Mouse (Mus musculus) T-helper 1 cell (primary cell): Measurements from ENCODE around the gene Ahcy.
"Not testable (repeated sequence)": the region's sequence is repeated elsewhere in the genome, so short reads cannot be mapped to it uniquely, and the experiment has no call there.

ENCODE experiments used
- in situ Hi-C: fragments of 300-600 bp; cut with MboI, MseI; formaldehyde crosslinking; loops from one replicate; pipeline ENCODE4 v1.15.1; 2025; ENCODE audit warnings: high pct_unique_total_duplicates

Gene Ahcy

DNA sequence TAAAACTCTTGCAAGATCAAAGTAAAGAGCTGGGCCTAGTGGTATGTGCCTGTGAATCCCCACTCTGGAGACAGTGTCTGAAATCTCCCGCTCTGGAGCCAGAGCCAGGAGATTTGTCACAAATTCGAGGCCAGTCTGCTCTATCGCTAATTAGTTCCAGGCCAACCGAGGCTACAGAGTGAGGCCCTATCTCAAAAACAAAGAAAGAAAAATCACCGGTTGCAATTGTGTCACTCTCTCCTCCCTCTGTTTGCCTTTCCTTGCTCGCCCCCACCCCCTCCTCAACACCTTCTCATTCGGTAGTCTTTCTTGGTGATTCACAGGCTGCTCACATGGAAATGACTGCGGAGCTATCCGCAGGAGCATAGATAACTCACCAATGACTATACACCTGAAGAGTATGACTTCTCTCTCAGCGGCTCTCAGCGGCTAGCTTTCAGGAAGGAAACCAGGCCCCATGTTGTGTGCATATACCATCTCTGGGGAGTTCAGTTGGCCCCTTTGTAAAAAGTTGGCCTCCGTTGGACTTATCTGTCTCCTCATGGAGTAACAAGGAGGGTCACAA is 551 bp upstream of the Ahcy start:
- in situ Hi-C loops, result no loop called here

DNA sequence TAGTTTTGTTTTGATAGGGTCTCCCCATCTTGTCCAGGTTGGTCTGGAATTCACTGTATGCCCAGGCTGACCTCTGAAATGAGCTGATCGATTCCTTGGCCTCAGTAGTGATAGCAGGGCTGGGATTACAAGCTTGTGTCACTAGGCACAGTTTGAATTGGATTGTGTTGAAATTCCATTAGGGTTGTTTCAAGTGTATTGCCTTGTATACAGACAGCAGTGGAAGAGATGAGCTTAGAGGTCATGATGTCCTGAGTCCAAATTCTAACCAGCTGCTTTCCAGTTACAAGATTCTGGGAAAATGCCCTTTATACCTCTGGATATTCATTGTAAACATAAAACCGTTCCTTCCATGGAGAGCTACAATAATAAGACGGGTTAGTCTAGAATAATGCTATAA is 950 bp downstream of the Ahcy start:
- in situ Hi-C loops, result no loop called here

DNA sequence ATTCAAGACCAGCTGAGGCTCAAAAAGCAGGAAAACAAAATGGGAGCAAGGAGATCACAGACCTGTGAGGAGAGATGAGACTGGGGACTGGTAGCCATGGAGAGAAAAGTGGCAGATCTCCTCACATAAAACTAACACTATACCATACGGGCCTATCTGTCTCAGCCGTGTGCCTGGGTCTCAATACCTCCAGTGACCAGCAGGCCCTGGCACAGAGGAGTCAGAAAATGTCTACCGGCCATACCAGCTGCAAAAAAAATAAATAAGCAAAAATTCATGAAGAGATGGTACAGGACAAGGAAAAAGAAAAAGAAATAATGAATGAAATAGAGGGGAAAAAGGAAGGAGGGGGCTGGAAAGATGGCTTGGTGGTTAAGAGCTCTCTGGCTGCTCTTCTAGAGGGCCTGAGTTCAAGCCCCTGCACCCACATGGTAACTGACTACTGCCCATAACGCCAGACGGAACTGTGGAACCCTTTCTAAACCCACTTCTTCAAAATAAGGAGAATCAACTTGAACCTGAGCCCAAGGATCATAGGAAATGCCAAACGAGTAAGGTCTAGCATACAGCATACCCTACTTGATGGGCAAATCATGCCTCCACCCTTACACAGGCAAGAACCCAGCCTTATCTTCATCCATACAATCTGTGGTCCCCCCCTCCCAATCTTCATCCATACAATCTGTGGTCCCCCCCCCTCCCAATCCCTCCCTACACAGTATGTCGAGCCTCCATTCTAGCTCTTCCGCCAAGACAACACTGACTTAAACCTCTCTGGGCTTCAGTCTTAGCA is 1.7 kb downstream of the Ahcy start:
- in situ Hi-C loops, result no loop called here

DNA sequence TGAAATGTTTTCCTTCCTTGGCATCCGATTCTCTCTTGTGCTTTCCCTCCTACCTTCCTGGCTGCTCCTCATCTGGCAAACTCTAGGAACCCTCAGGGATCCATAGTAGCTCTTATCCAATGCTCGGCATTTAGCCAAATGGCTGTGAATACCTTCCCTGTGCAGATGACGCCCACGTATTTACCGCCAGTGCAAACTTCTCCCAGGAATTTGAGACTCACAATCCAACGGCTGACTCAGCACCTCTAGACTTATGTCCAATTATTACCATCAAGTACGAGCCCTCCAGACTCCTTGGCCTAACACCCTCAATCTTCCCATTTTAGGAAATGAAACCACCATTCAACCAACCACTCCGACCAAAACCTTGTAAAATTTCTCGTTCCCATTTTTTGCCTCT is 3.3 kb downstream of the Ahcy start:
- in situ Hi-C loops, result no loop called here

DNA sequence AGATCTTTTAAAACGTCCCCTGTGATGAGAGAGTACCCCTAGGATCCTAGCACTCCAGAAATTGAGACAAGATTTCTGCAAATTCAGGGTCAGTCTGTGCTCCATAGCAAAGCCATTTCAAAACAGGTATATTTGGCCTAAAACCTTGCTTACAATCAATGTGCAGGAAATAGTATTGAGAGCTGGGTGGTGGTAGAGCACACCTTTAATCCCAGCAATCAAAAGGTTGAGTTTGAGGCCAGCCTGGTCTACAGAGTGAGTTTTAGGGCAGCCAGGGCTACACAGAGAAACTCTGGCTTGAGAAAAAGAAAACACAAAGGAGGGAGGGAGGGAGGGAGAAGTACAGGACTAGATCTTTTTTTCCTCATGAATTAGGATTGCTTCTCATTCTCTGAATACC is 16.9 kb downstream of the Ahcy start:
- in situ Hi-C loops, result no loop called here

DNA sequence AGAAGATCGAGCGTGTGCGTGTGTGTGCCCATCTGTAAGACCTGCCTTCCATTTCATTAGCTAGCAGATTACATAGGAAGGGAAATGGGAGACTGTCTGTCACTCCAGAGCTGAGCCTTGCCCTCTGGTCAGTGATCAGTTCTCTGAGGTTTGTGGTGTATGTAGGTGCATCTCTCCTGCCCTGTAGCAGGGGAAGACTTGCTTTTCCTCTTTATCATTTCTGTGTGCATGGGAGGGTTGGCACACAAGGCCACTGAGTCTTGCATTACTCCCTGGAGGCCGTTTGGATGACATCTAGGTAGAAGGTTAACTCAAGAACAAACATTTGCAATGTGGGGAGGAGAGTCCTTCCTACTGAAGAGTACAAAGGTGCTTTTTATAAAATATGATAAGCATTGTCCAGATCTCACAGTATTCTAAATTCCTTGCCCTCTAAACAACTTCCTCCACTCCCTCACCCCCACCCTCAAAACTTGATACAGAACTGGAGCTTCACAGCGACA is 18.2 kb downstream of the Ahcy start:
- in situ Hi-C loops, result no loop called here

DNA sequence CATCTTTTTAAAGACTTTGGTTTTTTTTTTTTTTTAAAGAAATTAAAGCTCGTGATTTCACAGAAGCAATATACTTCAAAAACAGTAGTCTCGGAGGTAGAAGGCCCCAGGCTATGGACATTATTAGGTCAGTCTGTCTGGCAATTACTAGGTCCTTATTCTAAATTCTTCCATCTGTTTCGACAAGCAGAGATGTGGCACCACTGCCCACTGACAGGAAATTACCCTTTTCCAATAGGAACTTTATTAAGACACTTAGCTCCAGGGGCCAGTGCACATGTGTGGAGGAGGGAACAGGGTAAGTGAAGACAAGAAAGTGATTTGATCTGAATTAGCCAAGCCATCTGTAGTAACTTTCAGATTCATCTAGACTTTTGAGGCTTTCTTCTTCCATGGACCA is 19.6 kb downstream of the Ahcy start:
- in situ Hi-C loops, result no loop called here

DNA sequence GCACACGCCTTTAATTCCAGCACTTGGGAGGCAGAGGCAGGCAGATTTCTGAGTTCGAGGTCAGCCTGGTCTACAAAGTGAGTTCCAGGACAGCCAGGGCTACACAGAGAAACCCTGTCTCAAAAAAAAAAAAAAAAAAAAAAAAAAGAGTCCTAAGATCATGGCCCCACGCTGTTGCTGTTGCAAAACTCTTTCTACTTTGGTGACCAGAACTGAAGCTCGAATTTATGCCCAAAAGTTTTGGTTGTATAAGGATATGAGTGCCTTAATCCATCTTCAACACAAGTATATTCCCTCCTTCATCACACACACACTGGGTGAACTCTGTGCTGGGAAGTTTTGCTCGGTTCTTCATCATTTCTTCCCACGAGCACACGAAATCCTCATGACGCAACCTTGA is 20.8 kb downstream of the Ahcy start:
- in situ Hi-C loops, result not testable (repeated sequence)

DNA sequence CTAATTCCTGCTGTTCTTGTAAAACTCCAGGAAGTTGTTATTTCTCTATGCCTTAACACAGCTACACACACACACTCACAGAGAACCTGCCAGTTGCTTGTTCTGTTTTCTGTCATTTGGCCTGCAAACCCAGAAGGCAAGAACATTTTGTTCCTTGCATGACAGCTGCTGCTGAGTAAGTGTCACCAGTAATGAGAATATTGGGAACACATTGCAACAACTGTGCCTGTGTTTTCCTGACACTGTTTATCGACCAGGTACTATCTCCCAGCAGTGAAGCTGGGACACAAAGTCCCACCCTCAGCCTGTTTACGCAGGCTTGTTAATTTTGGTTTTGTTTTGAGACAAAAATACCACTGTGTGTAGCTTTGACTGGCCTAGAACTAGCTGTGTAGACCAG is 21.6 kb downstream of the Ahcy start:
- in situ Hi-C loops, result no loop called here

DNA sequence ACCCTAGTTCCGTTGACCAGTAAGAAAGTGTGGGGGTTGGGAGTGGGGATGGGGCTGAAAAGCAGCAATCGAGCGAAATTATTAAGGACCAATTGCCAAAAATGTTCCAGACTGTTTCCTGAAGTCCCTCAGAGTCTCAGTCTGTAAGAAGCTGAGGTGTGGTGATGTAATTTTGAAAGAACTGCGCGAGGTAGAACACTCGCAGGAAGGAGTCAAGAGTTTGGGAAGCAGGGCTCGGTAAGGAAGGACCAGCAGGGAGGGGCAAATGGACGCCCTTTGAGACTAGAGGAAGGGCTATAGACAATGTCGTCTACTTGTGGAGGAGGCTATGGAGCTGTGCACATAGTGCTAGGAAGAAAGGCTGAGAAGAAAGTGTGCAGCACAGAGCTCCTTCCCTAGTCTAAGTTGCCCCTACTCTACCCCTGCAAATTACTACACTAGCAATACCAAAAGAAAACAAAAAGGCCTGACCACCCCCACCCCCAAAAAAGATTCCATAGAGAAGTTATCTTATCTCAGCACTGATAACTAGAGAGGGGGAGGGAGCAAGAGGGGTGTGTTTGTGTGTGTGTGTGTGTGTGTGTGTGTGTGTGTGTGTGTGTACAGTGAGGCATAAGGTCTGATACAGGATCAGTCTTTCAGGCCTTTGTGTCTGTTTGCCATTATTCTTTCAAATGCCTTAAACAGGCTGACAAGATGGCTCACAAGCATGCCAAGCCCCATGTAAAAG is 22.5 kb downstream of the Ahcy start:
- in situ Hi-C loops, result no loop called here

DNA sequence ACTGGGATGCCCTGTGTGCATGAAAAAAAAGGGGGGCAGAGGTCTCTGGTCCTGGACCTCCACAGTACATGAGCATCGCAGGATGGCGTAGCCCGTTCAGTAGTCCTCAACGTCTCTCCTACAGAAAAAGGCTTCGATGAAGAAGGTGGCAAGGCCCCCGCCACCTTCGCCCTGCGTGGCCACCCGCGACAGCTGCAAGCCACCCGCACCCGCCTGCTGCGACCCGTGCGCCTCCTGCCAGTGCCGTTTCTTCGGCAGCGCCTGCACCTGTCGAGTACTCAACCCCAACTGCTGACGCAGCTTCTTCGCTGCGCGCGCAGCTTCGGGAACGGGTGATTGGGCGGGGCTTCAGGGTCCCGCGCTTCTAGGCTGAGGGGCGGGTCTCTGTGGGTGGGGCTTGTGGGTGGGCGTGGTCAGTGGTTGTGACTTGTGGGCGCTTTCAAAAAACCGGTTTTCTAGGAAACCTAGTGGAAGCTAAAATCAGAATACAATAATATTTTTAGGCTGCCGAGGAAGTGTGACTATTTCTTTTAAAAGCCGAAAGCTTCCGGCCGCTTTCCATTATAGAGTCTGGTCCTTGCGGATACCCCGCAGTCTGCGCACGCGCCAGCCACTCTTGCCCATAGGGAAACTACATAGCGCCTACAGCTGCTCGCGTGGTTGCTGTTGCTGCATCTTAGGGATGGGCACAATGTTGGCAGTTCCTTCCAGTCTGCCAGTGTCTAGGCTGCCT is 23.6 kb downstream of the Ahcy start:
- in situ Hi-C loops, result no loop called here

DNA sequence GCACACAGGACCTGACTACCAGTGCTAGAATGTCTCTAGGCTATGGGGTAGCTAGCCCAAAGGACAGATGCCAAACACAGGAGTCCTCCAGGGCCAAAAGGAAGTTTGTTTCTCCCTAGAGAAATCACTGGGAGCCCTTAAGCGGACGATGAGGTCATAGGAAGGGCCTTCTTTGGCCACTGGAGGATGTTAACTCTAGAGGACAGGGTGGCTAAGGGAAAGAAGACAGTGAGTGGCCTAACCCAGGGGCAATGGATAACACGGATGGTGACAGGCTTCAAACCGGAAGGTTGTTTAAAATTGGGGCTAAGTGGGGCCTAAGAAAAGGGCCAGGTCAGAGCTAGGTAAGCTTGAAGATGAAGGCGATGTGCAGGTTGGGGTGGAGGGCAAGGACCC is 24.2 kb downstream of the Ahcy start:
- in situ Hi-C loops, result no loop called here

DNA sequence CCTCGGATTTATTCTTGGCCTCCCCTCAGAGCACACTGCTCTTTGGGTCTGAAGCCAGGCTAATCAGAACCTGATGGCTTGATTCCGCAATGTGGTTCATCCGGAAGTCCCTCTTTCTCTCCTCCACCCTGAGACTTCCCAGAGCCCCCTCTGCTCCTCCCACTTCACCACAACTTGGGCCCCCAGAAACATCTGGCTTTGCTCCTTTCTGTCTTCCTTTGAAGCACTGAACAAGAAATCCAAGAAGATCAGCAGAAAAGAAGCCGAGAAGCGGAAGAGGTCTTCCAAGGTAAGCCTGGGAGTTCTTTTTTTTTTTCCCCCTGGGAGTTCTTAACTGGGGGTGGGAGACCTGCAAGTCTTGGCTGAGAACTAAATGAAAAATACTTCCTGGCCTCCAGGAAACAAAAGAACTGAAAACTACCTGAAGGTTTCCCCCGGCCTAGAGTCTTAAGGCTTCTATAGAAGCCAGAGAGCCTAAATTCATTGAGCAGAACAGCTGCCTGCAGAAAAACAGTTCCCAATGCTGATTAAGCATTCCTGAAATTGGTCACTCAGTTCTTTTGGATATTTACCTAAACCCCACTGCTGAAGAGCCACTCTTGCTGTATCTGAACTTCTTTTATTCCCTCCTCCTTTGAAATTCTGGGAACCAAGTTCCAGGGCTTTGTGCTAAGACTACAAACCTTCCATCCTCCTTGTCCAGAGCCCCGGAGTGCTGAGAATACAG is 26.7 kb downstream of the Ahcy start:
- in situ Hi-C loops, result no loop called here

DNA sequence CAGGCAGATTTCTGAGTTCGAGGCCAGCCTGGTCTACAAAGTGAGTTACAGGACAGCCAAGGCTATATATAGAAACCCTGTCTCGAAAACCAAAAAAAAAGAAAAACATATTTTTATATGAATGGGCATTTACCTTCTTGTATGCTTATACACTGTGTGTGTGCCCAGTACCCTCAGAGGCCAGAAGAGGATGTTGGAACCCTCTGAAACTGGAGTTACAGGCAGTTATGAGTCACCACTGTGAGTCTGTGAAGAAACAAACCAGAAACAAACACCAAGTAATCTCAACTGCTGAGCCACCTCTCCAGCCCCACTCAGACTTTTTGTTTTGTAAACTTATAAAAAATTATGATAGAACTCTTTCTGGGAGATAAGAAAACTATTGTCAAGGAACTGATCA is 27.5 kb downstream of the Ahcy start:
- in situ Hi-C loops, result no loop called here

DNA sequence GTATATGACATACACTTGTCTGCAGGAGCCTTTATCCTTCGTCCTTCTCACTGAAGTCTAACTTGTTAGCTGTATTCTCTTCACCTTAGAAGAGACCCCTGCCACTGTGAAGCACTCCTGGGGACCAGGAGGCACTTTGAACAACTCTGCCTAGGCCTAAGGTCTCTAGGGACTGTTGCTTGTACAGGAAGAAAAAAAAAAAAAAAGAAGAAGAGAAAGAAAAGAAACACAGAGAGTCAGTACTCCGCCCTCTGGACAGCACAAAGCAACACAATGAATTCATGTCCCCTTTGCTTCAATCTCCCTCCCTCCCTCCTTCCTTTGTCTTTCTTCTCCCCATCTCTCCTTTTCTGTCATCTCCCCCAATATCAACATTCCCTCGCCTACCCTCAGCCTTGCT is 29.2 kb downstream of the Ahcy start:
- in situ Hi-C loops, result no loop called here

DNA sequence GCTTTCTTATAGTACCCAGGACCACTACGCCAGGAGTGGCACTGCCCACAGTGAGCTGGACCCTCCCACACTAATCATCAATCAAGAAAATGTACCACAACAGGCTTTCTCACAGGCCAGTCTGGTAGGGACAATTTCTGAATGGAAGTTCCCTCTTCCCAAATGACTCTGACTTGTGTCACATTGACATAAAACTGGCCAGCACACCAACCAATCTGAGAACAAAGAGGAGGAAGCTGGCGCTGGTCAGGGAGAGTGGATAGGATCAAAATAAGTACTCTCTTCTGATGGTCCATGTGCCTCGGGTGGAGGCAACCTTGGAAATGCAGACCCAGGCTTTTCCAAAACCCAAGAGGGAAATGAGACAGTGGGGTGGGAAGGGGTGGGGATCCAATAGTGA is 29.8 kb downstream of the Ahcy start:
- in situ Hi-C loops, result no loop called here

DNA sequence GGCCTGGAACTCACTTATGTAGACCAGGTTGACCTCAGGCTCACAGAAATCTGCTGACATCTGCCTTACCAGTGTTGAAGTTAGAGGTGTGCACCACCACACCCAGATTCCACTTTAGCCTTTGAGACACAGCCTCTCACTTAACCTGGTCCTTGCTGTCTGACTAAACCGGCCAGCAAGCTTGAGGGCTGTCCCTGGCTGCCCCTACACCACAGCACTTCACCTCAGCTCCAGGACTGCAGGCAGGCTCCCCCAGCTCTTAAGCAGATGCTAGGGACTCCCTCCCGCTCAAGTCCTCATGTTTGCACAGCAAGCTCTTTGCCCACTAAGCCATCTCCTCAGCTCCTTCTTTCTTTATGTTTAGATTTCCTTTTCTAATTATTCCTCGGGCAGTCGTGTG is 34.3 kb downstream of the Ahcy start:
- in situ Hi-C loops, result no loop called here

DNA sequence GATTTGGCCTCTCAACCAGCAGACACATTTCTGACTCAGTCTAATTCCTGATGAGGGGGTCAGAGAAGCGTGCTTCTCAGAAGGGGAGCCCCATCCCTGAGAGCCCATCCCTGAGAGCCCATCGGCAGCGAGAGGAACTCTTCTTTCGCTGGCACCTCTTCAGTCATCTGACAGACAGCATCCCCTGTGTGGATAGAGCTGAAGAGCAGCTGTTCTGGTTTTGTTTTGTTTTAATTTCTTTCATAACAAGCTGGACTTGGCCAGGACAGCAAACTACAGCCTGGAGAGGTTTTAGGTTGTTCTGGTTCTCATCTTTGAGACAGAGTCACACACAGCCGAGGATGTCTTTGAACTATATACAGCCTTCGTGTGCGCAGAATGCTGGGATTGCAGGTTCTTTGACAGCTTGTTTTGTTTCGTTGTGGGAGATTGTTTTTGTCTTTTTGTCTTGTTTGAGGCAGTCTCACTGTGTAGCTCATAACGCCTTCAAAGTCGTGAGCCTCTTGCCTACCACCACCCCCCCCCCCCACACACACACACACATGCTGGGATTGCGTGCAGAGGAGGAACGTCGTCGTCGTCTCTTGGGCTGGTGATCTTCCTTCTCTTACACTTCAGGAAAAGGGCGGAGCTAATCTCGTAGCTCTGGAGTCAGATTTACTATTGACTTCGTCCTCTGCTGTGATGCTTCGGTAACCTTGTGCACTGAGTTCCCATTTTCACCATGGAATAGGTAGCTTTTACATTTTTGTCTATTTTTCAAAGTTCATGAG is 41.2 kb downstream of the Ahcy start:
- in situ Hi-C loops, result no loop called here

DNA sequence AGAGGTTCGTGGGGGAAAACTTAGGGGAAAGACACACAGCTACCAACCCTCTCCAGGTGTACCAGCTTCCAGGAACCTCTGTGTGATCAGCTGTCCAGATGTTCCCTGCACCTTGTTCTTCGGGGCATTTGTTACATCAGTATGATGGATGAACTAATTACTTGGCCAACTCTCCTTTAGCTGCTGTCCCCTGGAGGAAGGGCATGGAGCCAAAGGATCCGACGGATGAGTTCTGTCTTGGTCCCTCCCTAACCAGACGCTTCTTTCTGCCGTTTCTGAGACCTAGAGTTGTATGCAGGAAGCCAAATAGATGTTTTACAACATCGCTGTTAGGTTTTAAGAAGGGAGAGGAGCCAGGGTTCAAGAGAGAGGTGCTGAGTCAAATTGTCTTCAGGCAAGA is 43.5 kb downstream of the Ahcy start:
- in situ Hi-C loops, result no loop called here

DNA sequence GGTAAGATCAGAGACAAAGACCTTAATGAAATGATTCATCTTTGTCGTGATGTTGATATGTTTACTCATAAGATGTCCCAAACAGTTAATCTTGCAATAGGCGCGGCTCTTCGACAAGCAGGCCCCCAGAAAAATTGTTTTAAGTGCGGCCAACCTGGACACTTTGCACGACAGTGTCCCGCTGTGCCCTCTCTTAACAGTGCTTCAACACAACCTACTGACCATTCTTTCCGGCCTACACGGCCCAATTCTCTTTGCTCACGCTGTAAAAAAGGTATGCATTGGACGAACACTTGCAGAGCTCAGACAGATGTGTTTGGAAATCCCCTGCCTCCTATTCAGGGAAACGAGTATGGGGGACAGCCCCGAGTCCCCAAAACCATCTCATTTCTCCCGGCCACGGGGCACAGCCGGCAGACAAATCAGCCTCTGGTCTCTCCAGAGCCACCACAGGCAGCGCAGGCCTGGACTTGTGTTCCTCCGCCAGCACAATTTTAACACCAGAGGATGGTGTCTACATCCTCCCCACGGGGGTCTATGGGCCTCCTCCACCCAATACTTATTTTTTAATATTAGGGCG is 54.0 kb downstream of the Ahcy start:
- in situ Hi-C loops, result not testable (repeated sequence)
